Mouse (Mus musculus) C2C12 (cell line): Measurements from ENCODE around the gene Msi2. TPM values are rescaled to one million over a fixed set of nuclear protein-coding genes. Genes with fewer than 3 reads are reported as not detected.

Experiments used
- H3K27me3 ChIP-seq: one replicate; pipeline ENCODE4 v1.6.1; 2011; ENCODE audit not compliant: control insufficient read depth, insufficient read depth, insufficient read length
- H3K36me3 ChIP-seq: one replicate; pipeline ENCODE4 v1.6.1; 2011; ENCODE audit not compliant: control insufficient read depth, insufficient read depth
- H3K4me3 ChIP-seq: one replicate; pipeline ENCODE4 v1.5.1; 2011; ENCODE audit warnings: mild to moderate bottlenecking, control low read depth; ENCODE audit not compliant: poor library complexity, insufficient read depth, severe bottlenecking
- H3K79me2 ChIP-seq: one replicate; pipeline ENCODE4 v1.6.1; 2011; ENCODE audit not compliant: control insufficient read depth, insufficient read depth
- H3K79me3 ChIP-seq: one replicate; pipeline ENCODE4 v1.6.1; 2011; ENCODE audit warnings: low read depth, control low read depth
- H3ac ChIP-seq: one replicate; pipeline ENCODE3; 2011; ENCODE audit warnings: low read depth; ENCODE audit not compliant: control insufficient read depth, insufficient read length
- CEBPB ChIP-seq: IDR thresholded peaks from one replicate; pipeline ENCODE4 v1.6.1; 2011; ENCODE audit warnings: low read depth, mild to moderate bottlenecking, control low read depth, moderate library complexity
- CTCF ChIP-seq: IDR thresholded peaks from one replicate; pipeline ENCODE4 v1.5.1; 2011; ENCODE audit not compliant: control insufficient read depth, insufficient read depth, insufficient read length
- FOSL1 ChIP-seq: IDR thresholded peaks from one replicate; pipeline ENCODE4 v1.8.0; 2011; ENCODE audit warnings: mild to moderate bottlenecking, low read length; ENCODE audit not compliant: poor library complexity, insufficient read depth, severe bottlenecking
- MAX ChIP-seq: IDR thresholded peaks from one replicate; pipeline ENCODE4 v1.6.1; 2011; ENCODE audit warnings: mild to moderate bottlenecking, control low read depth
- MYOD1 ChIP-seq: IDR thresholded peaks from one replicate; pipeline ENCODE4 v1.6.1; 2011; ENCODE audit warnings: low read depth; ENCODE audit not compliant: control insufficient read depth, insufficient read length
- MYOG ChIP-seq: IDR thresholded peaks from one replicate; pipeline ENCODE4 v1.6.1; 2011; ENCODE audit not compliant: control insufficient read depth, insufficient read length; ENCODE audit errors: extremely low read depth
- USF1 ChIP-seq: IDR thresholded peaks from one replicate; pipeline ENCODE4 v1.6.1; 2011; ENCODE audit warnings: low read depth, mild to moderate bottlenecking, control low read depth, moderate library complexity
- polyA plus RNA-seq: library from polyadenylated mRNA; unstranded; fragments of >200 nt; fragmentation: generic; extraction: Trizol; gene quantifications from one replicate; pipeline ENCODE4 v1.2.1, GENCODE M21; 2012; ENCODE audit warnings: missing spikeins

Msi2 gene
- polyA plus RNA-seq, 1 experiment: 8.4 TPM

DNA sequence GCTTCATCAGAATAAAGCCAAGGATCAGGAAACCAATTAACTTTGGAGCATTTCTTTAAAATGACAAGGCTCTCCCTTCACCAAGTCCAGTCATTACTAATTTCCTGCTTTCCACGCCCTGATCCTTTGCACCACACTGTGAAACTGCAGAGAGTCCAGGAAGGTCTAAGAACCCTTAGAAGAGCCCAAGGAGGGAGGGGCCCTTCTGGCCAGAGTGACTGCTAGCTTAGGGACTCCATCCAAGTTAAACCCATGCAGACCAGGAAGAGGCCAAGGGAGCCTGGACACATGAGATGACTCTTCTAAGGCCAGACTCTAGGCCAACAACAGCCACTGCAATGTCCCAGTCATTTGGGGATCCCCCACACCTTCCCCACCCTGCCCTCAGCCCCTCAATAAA lies 83.7 kb downstream of the Msi2 start:
- Histone ChIP-seq H3K36me3 (peaks cover 5% of the 10 kb centered on the region), H3K79me3 (no peaks in the 10 kb centered on the region), H3K27me3 (no peaks in the 10 kb centered on the region), H3ac (no peak overlapping the region), H3K79me2 (peaks cover 3% of the 10 kb centered on the region), H3K4me3 (no peak overlapping the region)
- TF ChIP-seq MYOD1 (no peak), FOSL1 (no peak), CTCF (no peak), MAX (no peak), MYOG (no peak), USF1 (no peak), CEBPB (no peak)

DNA sequence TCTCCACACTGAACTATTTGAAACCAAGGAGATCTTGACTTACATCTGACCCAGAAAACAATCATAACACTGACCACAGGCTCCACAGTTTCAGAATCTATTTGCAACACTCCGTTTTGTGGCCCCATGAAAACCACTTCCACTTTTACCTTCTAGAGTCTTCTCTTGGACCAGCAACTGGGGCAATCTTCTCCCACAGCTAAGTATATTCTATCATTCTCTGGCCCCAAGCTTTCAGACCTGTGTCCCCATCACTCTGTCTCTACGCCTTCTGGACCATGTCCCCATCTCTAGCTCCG lies 86.4 kb downstream of the Msi2 start:
- H3ac ChIP-seq: no peak overlapping the region
- TF ChIP-seq FOSL1 (no peak), USF1 (no peak), CEBPB (no peak), MYOD1 (no peak), MAX (no peak), MYOG (no peak), CTCF (no peak)

GRCm38 (mm10) chr11:88631084-88631931 lies 87.0 kb downstream of the Msi2 start:
- peaks cover 1% of the 10 kb centered on the region for H3K79me3 ChIP-seq
- H3K36me3 ChIP-seq: no peaks in the 10 kb centered on the region
- peaks cover 15% of the 10 kb centered on the region for H3K79me2 ChIP-seq
- no peak overlapping the region for H3ac ChIP-seq
- no peaks in the 10 kb centered on the region for H3K27me3 ChIP-seq
- H3K4me3 ChIP-seq: no peak overlapping the region
- no peak for TF ChIP-seq MAX
- no peak for TF ChIP-seq MYOD1
- TF ChIP-seq FOSL1: no peak
- no peak for TF ChIP-seq CEBPB
- no peak for TF ChIP-seq USF1
- TF ChIP-seq CTCF: no peak
- TF ChIP-seq MYOG: no peak

More for the DNA sequence above, 86.4 kb downstream of the Msi2 start:
- Histone ChIP-seq H3K4me3 (no peak overlapping the region), H3K79me3 (peaks cover 1% of the 10 kb centered on the region), H3K27me3 (no peaks in the 10 kb centered on the region), H3K79me2 (peaks cover 15% of the 10 kb centered on the region), H3K36me3 (no peaks in the 10 kb centered on the region)

GRCm38 (mm10) chr11:88629619-88630018 lies 88.7 kb downstream of the Msi2 start:
- H3ac ChIP-seq: no peak overlapping the region
- no peak for TF ChIP-seq FOSL1
- no peak for TF ChIP-seq MAX
- no peak for TF ChIP-seq MYOG
- no peak for TF ChIP-seq USF1
- TF ChIP-seq CTCF: no peak
- no peak for TF ChIP-seq MYOD1
- TF ChIP-seq CEBPB: no peak
- peaks cover 1% of the 10 kb centered on the region for H3K79me3 ChIP-seq
- H3K79me2 ChIP-seq: peaks cover 15% of the 10 kb centered on the region
- no peaks in the 10 kb centered on the region for H3K36me3 ChIP-seq
- H3K4me3 ChIP-seq: no peak overlapping the region
- H3K27me3 ChIP-seq: no peaks in the 10 kb centered on the region

GRCm38 (mm10) chr11:88629165-88629564 lies 89.1 kb downstream of the Msi2 start:
- H3K36me3 ChIP-seq: no peaks in the 10 kb centered on the region
- TF ChIP-seq MYOD1 (no peak), MAX (no peak), CTCF (no peak), MYOG (no peak), USF1 (no peak), CEBPB (no peak), FOSL1 (no peak)
- no peaks in the 10 kb centered on the region for H3K27me3 ChIP-seq

More at GRCm38 (mm10) chr11:88629165-88629564, 89.1 kb downstream of the Msi2 start:
- Histone ChIP-seq H3K79me2 (peaks cover 15% of the 10 kb centered on the region), H3K79me3 (peaks cover 1% of the 10 kb centered on the region), H3ac (no peak overlapping the region), H3K4me3 (no peak overlapping the region)
